Comparison of ENCODE assay signal across 25 mouse cellular contexts in genomic region chr16:94335656-94336055, GRCm38 (mm10). TPM values are rescaled to one million over a fixed set of nuclear protein-coding genes. Genes with fewer than 3 reads are reported as not detected.
A peak's percentile ranks its signal among the peaks of the same experiment; 100 is the strongest.
DNase-seq lines count a peak whose midpoint lies in the region; ATAC-seq lines count a peak whose summit lies in the region.
"Had no signal": no experiment of that assay in that cellular context is flagged by ENCODE, and none has a peak within 500 bp of the region (broad histone marks: within the 10 kb centered on the region; RNA-seq: fewer than 3 reads in every experiment).

No protein-coding gene starts in this region.

- no peak overlapping the region for H3K9ac ChIP-seq in midbrain, embryonic 15.5 days
- H3K9ac ChIP-seq: embryonic facial prominence, embryonic 12.5 days; embryonic facial prominence, embryonic 15.5 days; forebrain, embryonic 12.5 days had no signal

- H3K4me1 ChIP-seq in midbrain, embryonic 10.5 days = peaks cover 5% of the 10 kb centered on the region
- no peaks in the 10 kb centered on the region for H3K4me1 ChIP-seq in midbrain, embryonic 15.5 days
- H3K4me1 ChIP-seq: embryonic facial prominence, embryonic 12.5 days; embryonic facial prominence, embryonic 15.5 days had no signal

- peak overlapping the region; percentile 28 for H3K27ac ChIP-seq in midbrain, embryonic 10.5 days (replicated peaks)
- H3K27ac ChIP-seq in midbrain, embryonic 15.5 days = no peak overlapping the region
- H3K27ac ChIP-seq: embryonic facial prominence, embryonic 12.5 days; embryonic facial prominence, embryonic 15.5 days; forebrain, embryonic 10.5 days; forebrain, embryonic 12.5 days had no signal

- no peak for ATAC-seq in midbrain, embryonic 15.5 days (replicated peaks)
- no peak for ATAC-seq in monocyte, adult 5-6 weeks (replicated peaks; ENCODE audit: insufficient number of reproducible peaks, low FRiP score, low TSS enrichment, poor library complexity, severe bottlenecking)
- ATAC-seq: CD4-positive, CD25-positive, alpha-beta regulatory T cell, adult 4 months; forebrain, embryonic 14.5 days; forebrain, embryonic 16.5 days had no signal

- no peak overlapping the region for H3K4me2 ChIP-seq in midbrain, embryonic 15.5 days
- H3K4me2 ChIP-seq: embryonic facial prominence, embryonic 12.5 days; embryonic facial prominence, embryonic 15.5 days; forebrain, embryonic 12.5 days had no signal

- H3K4me3 ChIP-seq in midbrain, embryonic 10.5 days = no peak overlapping the region
- no peak overlapping the region for H3K4me3 ChIP-seq in midbrain, embryonic 15.5 days
- H3K4me3 ChIP-seq: embryonic facial prominence, embryonic 12.5 days; embryonic facial prominence, embryonic 15.5 days; erythroblast, embryonic 14.5 days; forebrain, embryonic 10.5 days; forebrain, embryonic 12.5 days had no signal

- peaks cover 5% of the 10 kb centered on the region for H3K27me3 ChIP-seq in midbrain, embryonic 10.5 days (ENCODE audit: low read depth, poor library complexity, severe bottlenecking)
- no peaks in the 10 kb centered on the region for H3K27me3 ChIP-seq in midbrain, embryonic 15.5 days (replicated peaks)
- H3K27me3 ChIP-seq: CH12.LX; embryonic facial prominence, embryonic 15.5 days had no signal

- no peaks in the 10 kb centered on the region; the same call in 1 of the 2 replicates for H3K36me3 ChIP-seq in midbrain, embryonic 10.5 days
- no peaks in the 10 kb centered on the region for H3K36me3 ChIP-seq in midbrain, embryonic 15.5 days (replicated peaks)
- H3K36me3 ChIP-seq: embryonic facial prominence, embryonic 12.5 days; embryonic facial prominence, embryonic 15.5 days; forebrain, embryonic 10.5 days; forebrain, embryonic 12.5 days; G1E had no signal

- 54% methylated on average over 5 of the region's 5 CpGs for WGBS in midbrain, embryonic 10.5 days
- 54% methylated on average over 5 of the region's 5 CpGs for WGBS in midbrain, embryonic 15.5 days

- no peak for DNase-seq in midbrain, embryonic 10.5 days (ENCODE audit: low spot score)
- peak; percentile 41 for DNase-seq in NIH3T3 (ENCODE audit: low read depth)
- no peak for DNase-seq in gastrocnemius, postnatal 4 days (ENCODE audit: low spot score in 2 of 2)
- DNase-seq: adrenal gland, adult 8-10 months; adrenal gland, postnatal 14 days; adrenal gland, postnatal 36 days; B cell, adult 2 months; cerebellum, adult 11-12 months; cerebellum, adult 2 months; cerebellum, adult 9-10 months; cerebellum, postnatal 10 days; cerebellum, postnatal 25 days; embryo, embryonic 11 days had no signal

- no peaks in the 10 kb centered on the region for H3K9me3 ChIP-seq in midbrain, embryonic 10.5 days (replicated peaks)
- H3K9me3 ChIP-seq in midbrain, embryonic 15.5 days = no peaks in the 10 kb centered on the region
- H3K9me3 ChIP-seq: embryonic facial prominence, embryonic 12.5 days; embryonic facial prominence, embryonic 15.5 days; forebrain, embryonic 10.5 days; forebrain, embryonic 12.5 days; G1E had no signal

RNA-seq across cellular contexts. Expression of gene Ripply3, which starts 7.4 kb away (rescaled TPM):
- polyA plus RNA-seq in midbrain, embryonic 10.5 days (2016; fragmentation: Nextera tagmentation; extraction: Ambion mirVana) = 6.1 and 6.2 TPM in 2 replicates
- 1.1 and 1.7 TPM in 2 replicates for polyA plus RNA-seq in midbrain, embryonic 15.5 days (2015; fragmentation: Nextera tagmentation; extraction: Ambion mirVana)
- total RNA-seq in monocyte, adult 5-6 weeks (2017) = not detected in 3 replicates
- total RNA-seq in gastrocnemius, postnatal 4 days (2021) = 1 to 10 TPM; 4.7 to 6.6 TPM
- polyA plus RNA-seq: erythroblast, embryonic 14.5 days; G1E had no signal

RNA-seq across cellular contexts. Expression of gene Hlcs, which starts 22.3 kb away (rescaled TPM):
- 12.6 and 13.1 TPM in 2 replicates for polyA plus RNA-seq in midbrain, embryonic 10.5 days (2016; fragmentation: Nextera tagmentation; extraction: Ambion mirVana)
- polyA plus RNA-seq in midbrain, embryonic 15.5 days (2015; fragmentation: Nextera tagmentation; extraction: Ambion mirVana) = 9.7 and 10.1 TPM in 2 replicates
- total RNA-seq in monocyte, adult 5-6 weeks (2017) = 21.4 to 41.3 TPM (median 32.1 TPM) in 3 replicates
- total RNA-seq in gastrocnemius, postnatal 4 days (2021) = 10 to 100 TPM; 10.4 to 12.0 TPM

RNA-seq across cellular contexts. Expression of gene Ttc3, which starts 34.8 kb away (rescaled TPM):
- polyA plus RNA-seq in midbrain, embryonic 10.5 days (2016; fragmentation: Nextera tagmentation; extraction: Ambion mirVana) = 327 and 391 TPM in 2 replicates
- 917 and 970 TPM in 2 replicates for polyA plus RNA-seq in midbrain, embryonic 15.5 days (2015; fragmentation: Nextera tagmentation; extraction: Ambion mirVana)
- 23.5 to 99.5 TPM (median 37.3 TPM) in 3 replicates for total RNA-seq in monocyte, adult 5-6 weeks (2017)
- total RNA-seq in gastrocnemius, postnatal 4 days (2021) = 100 to 1,000 TPM; 219 to 226 TPM

RNA-seq across cellular contexts. Expression of gene Pigp, which starts 36.0 kb away (rescaled TPM):
- polyA plus RNA-seq in midbrain, embryonic 10.5 days (2016; fragmentation: Nextera tagmentation; extraction: Ambion mirVana) = 104 and 105 TPM in 2 replicates
- polyA plus RNA-seq in midbrain, embryonic 15.5 days (2015; fragmentation: Nextera tagmentation; extraction: Ambion mirVana) = 110 and 114 TPM in 2 replicates
- 14.6 to 31.3 TPM (median 19.6 TPM) in 3 replicates for total RNA-seq in monocyte, adult 5-6 weeks (2017)
- total RNA-seq in gastrocnemius, postnatal 4 days (2021) = 100 to 1,000 TPM; 155 to 166 TPM
